Mouse (Mus musculus) kidney, adult 8-10 months (tissue): ENCODE results near the gene Col8a2.
A peak's percentile ranks its signal among the peaks of the same experiment; 100 is the strongest.

ENCODE experiments used
- DNase-seq, 2 experiments: peaks; one replicate each; pipeline ENCODE4 v3.0.0; 2022

The Col8a2 gene

GRCm38 (mm10) chr4:126332358-126332757 is 45.8 kb downstream of the Col8a2 start:
- no peak for DNase-seq

- no peak for DNase-seq
These were observed 52.9 kb downstream of the Col8a2 start for GRCm38 (mm10) chr4:126339461-126339860.

GRCm38 (mm10) chr4:126343451-126343850 is 56.9 kb downstream of the Col8a2 start:
- peak in 1 of 2 experiments; percentile 19 for DNase-seq

- DNase-seq: no peak
These were observed 73.5 kb downstream of the Col8a2 start for GRCm38 (mm10) chr4:126360069-126360468.
